Mouse (Mus musculus) regulatory T cell (primary cell): Measurements from ENCODE around the gene Daw1.

Source experiments
- in situ Hi-C: fragments of 300-600 bp; cut with MboI, MseI; formaldehyde crosslinking; loops from one replicate; pipeline ENCODE4 v1.15.1; 2025; ENCODE audit warnings: high pct_unique_total_duplicates

Gene Daw1

DNA sequence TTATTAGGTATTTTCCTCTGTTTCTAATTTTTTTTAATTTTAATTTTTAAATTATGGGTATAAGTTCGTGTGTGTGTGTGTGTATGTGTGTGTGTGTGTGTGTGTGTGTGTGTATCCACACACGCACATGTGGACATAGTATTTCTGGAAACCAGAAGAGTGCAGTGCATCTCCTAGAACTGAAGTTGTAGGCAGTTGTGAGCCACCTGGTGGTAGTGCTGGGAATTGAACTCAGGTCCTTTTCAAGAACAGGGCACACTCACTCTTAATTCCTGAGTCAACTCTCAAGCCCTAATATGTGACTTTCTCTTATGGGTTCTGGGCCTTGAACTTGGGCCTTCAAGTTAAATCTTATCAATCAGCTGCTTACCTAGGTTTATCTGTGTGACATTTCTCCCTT, 27.6 kb downstream of the Daw1 start:
- in situ Hi-C loops, result no loop called here

DNA sequence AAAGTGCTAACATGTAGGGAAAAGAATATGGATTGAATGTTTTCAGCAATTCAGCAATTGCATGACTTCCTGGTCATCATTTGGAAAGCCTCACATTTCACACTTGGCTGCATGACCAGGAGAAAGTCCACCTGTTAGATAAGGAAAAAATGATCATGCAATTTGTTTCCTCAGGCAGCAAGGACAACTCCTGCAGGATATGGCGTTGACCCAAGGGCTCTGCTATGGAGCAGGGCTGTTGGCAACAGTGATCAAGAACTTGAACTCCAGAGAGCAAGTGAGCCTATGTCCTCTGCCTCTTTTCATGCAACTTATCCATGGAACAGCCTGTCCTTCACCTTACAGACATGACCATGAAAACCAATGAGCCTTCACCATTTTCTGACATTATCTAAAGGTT, 50.4 kb downstream of the Daw1 start:
- in situ Hi-C loops, result loop anchor here (25.0 kb wide), 1 partner anchor 1252 kb away; no protein-coding TSS in a partner anchor

DNA sequence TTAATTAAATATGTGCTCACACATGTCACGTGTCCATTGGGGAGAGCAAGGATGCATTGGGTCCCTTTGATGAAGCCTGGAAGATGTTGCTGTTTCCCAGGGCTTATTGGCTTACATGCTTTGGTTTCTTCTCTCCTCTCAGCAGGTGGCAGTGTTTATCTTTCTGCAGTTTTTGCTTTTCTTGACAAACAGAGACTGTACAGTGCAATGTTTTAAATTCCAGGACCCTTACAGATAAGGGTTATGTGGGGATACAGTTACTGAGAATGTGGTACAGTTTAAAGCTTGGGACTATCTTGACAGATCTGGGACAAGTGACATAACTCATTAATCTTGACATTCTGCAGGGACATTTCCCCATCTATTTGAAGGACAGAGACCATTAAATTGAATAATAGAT, 58.7 kb downstream of the Daw1 start:
- in situ Hi-C loops, result loop anchor here (25.0 kb wide), 1 partner anchor 1244 kb away; no protein-coding TSS in a partner anchor

DNA sequence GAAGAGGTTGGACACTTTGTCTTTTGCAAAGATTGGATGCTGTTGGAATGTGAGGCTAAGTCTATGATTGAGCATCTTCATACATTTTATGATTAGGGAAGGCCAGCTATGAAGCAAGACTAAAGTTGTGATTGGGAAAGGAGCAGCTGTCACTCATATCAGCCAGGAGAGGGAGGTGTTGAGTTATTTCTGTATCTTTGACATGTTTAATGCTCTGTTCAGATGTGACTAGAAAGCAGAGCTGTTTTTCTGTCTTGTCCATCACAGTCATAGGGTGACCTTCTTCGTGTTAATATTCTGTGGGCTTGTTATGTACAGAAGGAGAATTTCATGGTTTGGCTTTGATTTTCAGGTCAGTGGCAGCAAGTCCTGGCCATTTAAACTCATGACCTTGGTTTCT, 63.5 kb downstream of the Daw1 start:
- in situ Hi-C loops, result loop anchor here (25.0 kb wide), 1 partner anchor 1239 kb away; no protein-coding TSS in a partner anchor

DNA sequence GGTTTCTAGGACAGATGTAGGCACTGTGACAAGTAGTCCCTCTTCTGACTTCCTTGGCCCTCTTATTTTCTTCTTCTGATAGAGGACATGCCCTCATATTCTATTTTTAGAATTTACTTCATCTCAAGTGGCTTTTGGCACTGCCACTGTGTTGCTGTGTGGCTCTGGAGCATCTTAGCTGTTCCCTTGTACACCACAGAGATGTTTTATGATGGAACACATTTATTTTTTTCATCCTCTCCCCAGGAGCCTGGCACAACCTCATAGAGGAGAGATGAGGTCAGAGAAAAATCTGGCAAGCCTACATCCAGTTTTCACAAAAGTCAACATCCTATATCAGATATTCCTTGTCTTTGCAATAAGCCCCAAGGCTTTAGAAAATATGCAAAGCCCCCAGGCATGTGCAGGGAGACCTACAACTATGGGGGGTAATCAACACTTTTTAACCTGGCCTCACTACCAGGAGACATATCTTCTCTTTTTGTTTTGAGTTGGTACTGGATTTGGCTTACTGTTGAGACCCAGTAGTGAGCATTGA, 64.9 kb downstream of the Daw1 start:
- in situ Hi-C loops, result loop anchor here (25.0 kb wide), 1 partner anchor 1238 kb away; no protein-coding TSS in a partner anchor

DNA sequence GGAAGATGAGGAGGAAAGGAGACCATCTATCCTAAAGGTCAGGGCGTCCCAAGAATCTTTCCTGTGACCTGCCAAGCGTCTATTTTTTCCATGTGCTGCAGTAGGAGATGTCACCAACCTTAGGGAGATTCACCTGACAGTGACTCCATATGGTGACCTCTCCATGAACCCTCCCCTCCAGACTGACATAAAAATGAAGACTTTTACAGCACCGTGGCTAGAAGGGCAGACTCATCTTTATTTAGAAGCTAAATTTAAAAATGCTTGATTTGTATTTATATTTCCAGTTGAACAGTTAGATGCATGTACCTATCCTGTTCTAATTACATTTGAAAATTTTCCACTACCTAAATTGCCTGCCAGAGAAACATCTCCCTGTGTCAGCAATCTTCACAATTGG, 68.4 kb downstream of the Daw1 start:
- in situ Hi-C loops, result no loop called here

DNA sequence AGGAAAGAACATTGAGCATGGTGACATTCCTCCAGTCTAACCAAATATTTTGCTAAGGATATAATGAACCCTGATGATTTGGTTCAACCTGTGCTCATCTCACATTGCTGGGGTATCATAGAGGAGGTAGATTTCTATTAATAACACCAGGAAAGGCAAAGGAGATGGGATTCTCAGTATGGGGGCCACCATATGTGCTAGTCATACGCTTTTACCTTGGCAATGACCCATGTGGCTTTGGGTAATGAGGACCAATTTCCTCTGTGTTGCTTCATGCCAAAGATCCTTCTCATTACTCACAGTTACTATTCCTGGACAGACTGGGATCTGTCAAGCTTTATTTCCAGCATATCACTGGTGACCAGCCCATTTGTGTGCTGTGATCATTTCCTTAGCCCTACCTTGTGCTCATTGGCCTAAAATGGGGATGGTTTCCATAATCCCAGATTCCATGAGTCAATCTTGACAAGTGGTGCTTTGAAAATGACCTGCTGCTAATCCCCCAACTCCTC, 88.7 kb downstream of the Daw1 start:
- in situ Hi-C loops, result no loop called here

DNA sequence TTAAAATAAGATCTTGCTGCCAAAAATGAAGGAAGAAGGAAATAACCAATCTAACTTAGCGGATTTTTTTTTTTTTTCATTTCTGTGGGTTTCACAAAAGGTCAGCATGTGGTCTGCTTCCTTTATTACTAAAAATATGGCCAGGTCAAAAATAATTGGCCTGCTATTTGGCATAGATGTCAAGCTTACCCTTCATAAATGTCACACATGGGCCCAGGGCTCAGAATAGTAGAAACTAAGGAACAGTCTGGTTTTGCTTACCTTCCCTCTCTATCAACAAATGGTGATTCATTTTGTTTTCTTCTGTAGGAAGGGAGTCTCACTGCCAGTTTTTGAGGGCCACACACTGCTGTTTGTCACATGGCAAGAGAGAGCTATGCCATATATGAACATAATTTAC, 92.2 kb downstream of the Daw1 start:
- in situ Hi-C loops, result no loop called here
